Mouse (Mus musculus): ENCODE results near the gene Ctsq.
"Not testable (repeated sequence)": the region's sequence is repeated elsewhere in the genome, so short reads cannot be mapped to it uniquely, and the experiment has no call there.

Ctsq gene

GRCm38 (mm10) chr13:61040531-61040930, at the start of gene Ctsq:
Gene Ctsq (minus strand): TSS chr13:61040631.
- no peak for DNase-seq (ENCODE audit: low read depth in 2 of 2, low spot score in 2 of 2)

- no peak for DNase-seq (ENCODE audit: low read depth in 2 of 2, low spot score in 2 of 2)
These were observed 17.6 kb downstream of the Ctsq start for GRCm38 (mm10) chr13:61022785-61023184.

DNA sequence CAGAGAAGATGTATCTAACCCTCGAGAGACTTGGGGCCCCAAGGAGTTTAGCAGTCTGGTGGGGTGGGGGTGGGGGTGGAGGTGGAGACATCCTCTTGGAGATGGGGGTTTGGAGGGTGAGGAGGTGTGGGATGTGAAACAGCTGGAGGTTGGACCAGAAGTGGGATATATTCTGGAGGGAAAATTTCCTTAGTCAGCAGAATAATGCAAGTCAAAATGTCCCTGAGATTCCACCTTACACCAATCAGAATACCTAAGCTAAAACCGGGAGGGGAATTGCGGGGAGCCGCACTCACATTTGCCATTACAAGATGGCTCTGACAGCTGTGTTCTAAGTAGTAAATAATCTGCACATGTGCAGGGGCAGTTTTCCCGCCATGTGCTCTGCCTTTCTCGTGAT, 18.6 kb downstream of the Ctsq start:
- no peak for DNase-seq (ENCODE audit: low read depth in 2 of 2, low spot score in 2 of 2)

DNA sequence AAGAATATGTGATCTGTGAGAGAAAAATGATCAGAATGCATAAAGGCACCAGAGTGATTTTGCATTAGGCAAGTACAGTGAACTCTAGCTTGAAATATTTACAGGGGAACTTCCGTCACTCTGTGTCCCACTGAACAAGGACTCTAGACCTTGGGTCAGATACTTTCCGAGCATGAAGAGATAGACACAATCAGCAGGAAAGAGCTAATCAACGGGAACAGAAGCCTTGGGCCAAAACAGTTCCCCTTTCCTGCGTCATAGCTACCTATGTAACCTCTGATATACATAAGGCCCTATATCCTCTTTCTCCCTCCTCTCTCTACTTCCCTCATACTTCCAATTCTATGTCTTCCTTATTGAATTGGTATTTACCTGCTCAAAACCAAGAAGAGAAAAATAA, 30.3 kb downstream of the Ctsq start:
- DNase-seq (ENCODE audit: low read depth in 2 of 2, low spot score in 2 of 2) = no peak

DNA sequence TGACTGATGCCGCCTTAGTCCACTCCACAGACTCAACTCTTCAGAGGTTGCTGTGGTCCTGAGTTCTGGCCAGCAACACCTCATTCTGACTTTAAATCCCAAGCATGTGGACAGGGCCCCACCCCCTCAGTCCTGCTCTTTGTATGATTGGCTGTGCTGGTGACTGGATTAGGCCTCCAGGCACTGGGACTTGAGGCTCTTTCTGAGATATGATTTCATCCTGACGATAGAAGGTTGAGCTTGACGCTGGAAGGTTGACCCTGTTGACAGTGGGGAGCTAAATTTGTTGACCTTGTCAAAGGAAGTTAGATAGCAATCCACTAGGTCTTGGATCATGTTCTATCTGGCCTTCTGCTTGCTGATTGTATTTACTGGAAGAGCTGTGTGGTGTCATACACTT, 34.6 kb downstream of the Ctsq start, which contains the start of gene Ctsj:
Gene Ctsj, minus strand, starts transcription at position 101 of the 400 bp plus-strand sequence.
- no peak for DNase-seq (ENCODE audit: low read depth in 2 of 2, low spot score in 2 of 2)

DNA sequence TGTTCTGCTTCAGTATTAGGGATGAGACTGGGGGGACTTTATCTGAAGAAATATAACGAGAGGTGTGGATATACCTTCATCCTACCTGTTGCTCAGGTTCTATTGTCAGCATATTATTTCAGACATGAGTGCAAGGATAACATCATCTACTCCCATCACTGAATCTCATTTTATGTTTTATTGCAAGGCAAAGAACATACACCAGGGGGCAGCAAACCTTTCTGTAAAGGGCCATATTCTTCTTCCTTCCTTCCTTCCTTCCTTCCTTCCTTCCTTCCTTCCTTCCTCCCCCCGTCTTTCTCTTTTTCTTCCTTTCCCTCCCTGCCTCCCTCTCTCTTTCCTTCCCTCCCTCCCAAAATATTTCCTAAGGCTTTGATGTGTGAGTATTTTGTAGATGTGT, 42.8 kb downstream of the Ctsq start:
- no peak for DNase-seq (ENCODE audit: low read depth in 2 of 2, low spot score in 2 of 2)

GRCm38 (mm10) chr13:60986915-60987314, 53.5 kb downstream of the Ctsq start:
- not testable (repeated sequence) for DNase-seq (ENCODE audit: low read depth in 2 of 2, low spot score in 2 of 2)
